Mouse (Mus musculus) kidney, adult 2 months (tissue): ENCODE data around the gene Irs3. TPM values are rescaled to one million over a fixed set of nuclear protein-coding genes. Genes with fewer than 3 reads are reported as not detected.

ENCODE experiments used
- DNase-seq: peaks from one replicate; pipeline ENCODE4 v3.0.0; 2021
- H3K27ac ChIP-seq: fragments of 200-500 bp; 2 replicates; pipeline ENCODE4 v1.5.1; 2012; ENCODE audit warnings: low read depth, low read length, control low read depth, inconsistent platforms; ENCODE audit not compliant: insufficient read depth
- H3K27me3 ChIP-seq: fragments of 200-500 bp; replicated peaks from 2 replicates; pipeline ENCODE4 v1.6.1; 2012; ENCODE audit warnings: mild to moderate bottlenecking, moderate library complexity, low read length, inconsistent platforms; ENCODE audit not compliant: control insufficient read depth, insufficient read depth
- H3K36me3 ChIP-seq: fragments of 200-500 bp; 2 replicates; pipeline ENCODE4 v1.6.1; 2012; ENCODE audit warnings: mild to moderate bottlenecking, moderate library complexity, low read length, inconsistent platforms; ENCODE audit not compliant: control insufficient read depth, insufficient read depth
- H3K4me1 ChIP-seq: fragments of 200-500 bp; 2 replicates; pipeline ENCODE4 v1.6.1; 2011; ENCODE audit warnings: low read length; ENCODE audit not compliant: control insufficient read depth, insufficient read depth
- H3K4me3 ChIP-seq: fragments of 200-500 bp; 2 replicates; pipeline ENCODE4 v1.5.1; 2011; ENCODE audit warnings: mild to moderate bottlenecking, low read depth, low read length, control low read depth; ENCODE audit not compliant: insufficient read depth
- CTCF ChIP-seq: fragments of 200-500 bp; conservative IDR thresholded peaks from 2 replicates; pipeline ENCODE4 v1.5.1; 2011; ENCODE audit warnings: low read depth, mild to moderate bottlenecking, control low read depth, low read length, moderate library complexity, mixed read lengths; ENCODE audit not compliant: insufficient read depth, insufficient read length
- POLR2A ChIP-seq: fragments of 200-500 bp; IDR thresholded peaks from one replicate; pipeline ENCODE4 v1.6.1; 2011; ENCODE audit warnings: low read depth, low read length, control low read depth
- WGBS: fragments of 180-500 bp; shearing (Covaris S2); methylation state at CpG from one replicate; pipeline ENCODE4 v1.1.7; 2018; 5-methylcytosine and 5-hydroxymethylcytosine counted together
- polyA plus RNA-seq: library from polyadenylated mRNA; depleted of rRNA; stranded (reverse); fragments of >200 nt; gene quantifications from 2 replicates; pipeline ENCODE4 v1.2.3, GENCODE M21; 2012

Irs3 gene
- polyA plus RNA-seq, 1 experiment, result 4.2 TPM

DNA sequence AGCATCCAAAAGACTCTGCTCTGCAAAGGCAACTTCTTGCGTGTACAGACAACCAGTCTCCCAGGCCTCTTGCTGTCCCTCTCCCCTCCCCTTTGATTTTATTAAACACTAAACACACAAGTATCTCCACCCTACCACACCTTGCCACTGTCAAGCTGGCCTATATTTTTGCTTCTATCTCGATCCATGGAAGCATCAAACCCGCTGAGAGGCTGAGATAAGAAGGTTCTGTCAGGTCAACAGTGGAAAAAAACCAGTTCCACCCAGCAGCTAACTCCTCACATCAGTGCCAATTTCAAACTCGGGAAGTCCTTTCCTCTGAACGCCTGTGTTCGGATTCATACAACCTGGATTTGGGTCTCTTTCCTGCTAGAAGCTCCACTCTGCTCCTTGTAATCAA, 27.5 kb upstream of the Irs3 start:
- TF ChIP-seq POLR2A, result no peak
- TF ChIP-seq CTCF, result no peak
- peaks cover 31% of the 10 kb centered on the region for H3K4me1 ChIP-seq

GRCm38 (mm10) chr5:137672361-137672760, 26.8 kb upstream of the Irs3 start:
- Histone ChIP-seq H3K4me1 (peaks cover 31% of the 10 kb centered on the region), H3K27ac (peak overlapping the region; percentile 84), H3K36me3 (no peaks in the 10 kb centered on the region), H3K4me3 (no peak overlapping the region), H3K27me3 (no peaks in the 10 kb centered on the region)
- DNase-seq, result no peak
- 63% methylated on average over 5 of the region's 5 CpGs for WGBS
- TF ChIP-seq POLR2A, result no peak
- TF ChIP-seq CTCF, result no peak

More for the DNA sequence above, 27.5 kb upstream of the Irs3 start:
- Histone ChIP-seq H3K4me3 (no peak overlapping the region), H3K27ac (peak overlapping the region; percentile 84), H3K27me3 (no peaks in the 10 kb centered on the region), H3K36me3 (no peaks in the 10 kb centered on the region)
- peak; percentile 23 for DNase-seq
- 62% methylated on average over 6 of the region's 6 CpGs for WGBS

- H3K36me3 ChIP-seq, result no peaks in the 10 kb centered on the region; the same call in 1 of the 2 replicates
These were observed 26.1 kb upstream of the Irs3 start for GRCm38 (mm10) chr5:137671443-137672240.

GRCm38 (mm10) chr5:137670240-137670639, 24.7 kb upstream of the Irs3 start:
- TF ChIP-seq POLR2A (no peak), CTCF (peak; percentile 36)
- 86% methylated on average over 1 of the region's 1 CpGs for WGBS
- no peak for DNase-seq
- Histone ChIP-seq H3K4me3 (no peak overlapping the region), H3K4me1 (peaks cover 31% of the 10 kb centered on the region), H3K27ac (no peak overlapping the region), H3K36me3 (no peaks in the 10 kb centered on the region; the same call in 1 of the 2 replicates), H3K27me3 (no peaks in the 10 kb centered on the region)

More at GRCm38 (mm10) chr5:137671443-137672240, 26.1 kb upstream of the Irs3 start:
- no peak overlapping the region for H3K4me3 ChIP-seq
- H3K4me1 ChIP-seq, result peaks cover 31% of the 10 kb centered on the region
- peak; percentile 95 for DNase-seq
- no peaks in the 10 kb centered on the region for H3K27me3 ChIP-seq
- peak overlapping the region; percentile 84 for H3K27ac ChIP-seq
- 3% methylated on average over 9 of the region's 9 CpGs for WGBS
- TF ChIP-seq POLR2A, result no peak
- TF ChIP-seq CTCF, result no peak

GRCm38 (mm10) chr5:137668971-137669370, 23.5 kb upstream of the Irs3 start:
- WGBS, result 71% methylated on average over 10 of the region's 10 CpGs
- peaks cover 1% of the 10 kb centered on the region for H3K36me3 ChIP-seq
- TF ChIP-seq POLR2A (no peak), CTCF (no peak)
- peaks cover 27% of the 10 kb centered on the region for H3K4me1 ChIP-seq
- DNase-seq, result no peak
- H3K27ac ChIP-seq, result no peak overlapping the region
- H3K4me3 ChIP-seq, result no peak overlapping the region
- no peaks in the 10 kb centered on the region for H3K27me3 ChIP-seq

DNA sequence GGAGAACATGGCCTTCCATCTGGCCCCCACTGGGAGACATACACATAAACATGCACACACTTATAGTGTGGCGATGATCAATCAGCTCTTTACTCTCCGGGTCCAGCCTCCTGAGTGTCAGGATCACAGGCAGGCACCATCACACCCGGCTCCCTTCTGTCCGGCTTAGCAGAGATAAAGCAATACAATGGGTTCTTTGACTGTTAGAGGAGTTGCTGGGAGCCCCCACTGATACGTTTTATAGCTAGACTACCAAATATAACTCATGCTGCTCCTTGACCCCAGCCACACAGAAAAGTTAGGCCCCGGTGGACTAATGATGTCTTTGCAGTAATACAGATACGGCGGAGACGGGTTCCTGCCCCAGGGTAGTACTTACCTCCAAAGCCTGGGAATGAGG, 17.5 kb upstream of the Irs3 start:
- Histone ChIP-seq H3K27me3 (no peaks in the 10 kb centered on the region), H3K36me3 (peaks cover 3% of the 10 kb centered on the region), H3K4me1 (no peaks in the 10 kb centered on the region), H3K27ac (no peak overlapping the region), H3K4me3 (no peak overlapping the region)
- DNase-seq, result no peak
- 91% methylated on average over 9 of the region's 9 CpGs for WGBS
- TF ChIP-seq CTCF (no peak), POLR2A (no peak)

- Histone ChIP-seq H3K4me3 (no peak overlapping the region), H3K4me1 (peaks cover 6% of the 10 kb centered on the region), H3K27ac (no peak overlapping the region), H3K27me3 (no peaks in the 10 kb centered on the region), H3K36me3 (peaks cover 3% of the 10 kb centered on the region)
- TF ChIP-seq POLR2A, result no peak
- no peak for TF ChIP-seq CTCF
- WGBS, result 84% methylated on average over 6 of the region's 6 CpGs
- peak; percentile 66 for DNase-seq
These were observed 14.7 kb upstream of the Irs3 start for GRCm38 (mm10) chr5:137660064-137660688.
